Mouse (Mus musculus) olfactory bulb, adult 2 months (tissue): Measurements from ENCODE around the gene Cdh16.
"Not testable (repeated sequence)": the region's sequence is repeated elsewhere in the genome, so short reads cannot be mapped to it uniquely, and the experiment has no call there.

ENCODE experiments used
- CTCF ChIP-seq: fragments of 200-500 bp; IDR thresholded peaks from 2 replicates; pipeline ENCODE4 v1.5.1; 2012; ENCODE audit warnings: low read depth, mild to moderate bottlenecking, low read length, moderate library complexity; ENCODE audit not compliant: insufficient read depth
- POLR2A ChIP-seq: fragments of 200-500 bp; IDR thresholded peaks from 2 replicates; pipeline ENCODE4 v1.6.1; 2012; ENCODE audit warnings: mild to moderate bottlenecking, low read depth, low read length, moderate library complexity; ENCODE audit not compliant: insufficient read depth

GRCm38 (mm10) chr8:104644187-104644586 is 20.0 kb upstream of the Cdh16 start:
- TF ChIP-seq POLR2A, CTCF: not testable (repeated sequence)
